Mouse (Mus musculus) testis, adult 2 months (tissue): ENCODE data around the gene Olfr457.

Experiments
- CTCF ChIP-seq: fragments of 200-500 bp; IDR thresholded peaks from 2 replicates; pipeline ENCODE4 v1.5.1; 2012; ENCODE audit warnings: low read depth, mild to moderate bottlenecking, inconsistent platforms, low read length, moderate library complexity; ENCODE audit not compliant: control insufficient read depth, insufficient read depth, insufficient replicate concordance
- POLR2A ChIP-seq: fragments of 200-500 bp; IDR thresholded peaks from 2 replicates; pipeline ENCODE4 v1.6.1; 2012; ENCODE audit warnings: low read depth, mild to moderate bottlenecking, inconsistent platforms, low read length, moderate library complexity; ENCODE audit not compliant: control insufficient read depth

DNA sequence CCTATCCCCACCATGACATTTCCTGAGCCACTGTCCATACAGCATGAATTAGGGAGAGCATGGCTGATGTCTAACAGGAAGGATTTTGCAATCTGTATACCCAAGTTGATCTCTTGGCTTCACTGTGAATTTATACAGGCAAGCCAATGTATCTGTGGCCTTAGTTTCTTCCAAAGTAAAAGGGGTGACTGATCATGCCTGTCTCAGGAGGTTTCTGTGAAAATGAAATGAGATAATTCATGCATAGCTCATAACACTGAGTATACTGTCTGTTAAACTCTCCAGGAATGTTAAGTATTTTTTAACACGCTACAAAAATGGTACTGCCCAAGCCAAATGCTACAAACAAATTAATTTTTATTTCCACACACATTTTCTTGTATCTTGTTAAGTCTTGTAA is 37.3 kb upstream of the Olfr457 start:
- no peak for TF ChIP-seq CTCF
- no peak for TF ChIP-seq POLR2A
